Mouse (Mus musculus) C2C12 (cell line): ENCODE results near the gene Gm20388.

Source experiments
- CTCF ChIP-seq: IDR thresholded peaks from one replicate; pipeline ENCODE4 v1.5.1; 2011; ENCODE audit not compliant: control insufficient read depth, insufficient read depth, insufficient read length
- FOSL1 ChIP-seq: IDR thresholded peaks from one replicate; pipeline ENCODE4 v1.8.0; 2011; ENCODE audit warnings: mild to moderate bottlenecking, low read length; ENCODE audit not compliant: poor library complexity, insufficient read depth, severe bottlenecking

DNA sequence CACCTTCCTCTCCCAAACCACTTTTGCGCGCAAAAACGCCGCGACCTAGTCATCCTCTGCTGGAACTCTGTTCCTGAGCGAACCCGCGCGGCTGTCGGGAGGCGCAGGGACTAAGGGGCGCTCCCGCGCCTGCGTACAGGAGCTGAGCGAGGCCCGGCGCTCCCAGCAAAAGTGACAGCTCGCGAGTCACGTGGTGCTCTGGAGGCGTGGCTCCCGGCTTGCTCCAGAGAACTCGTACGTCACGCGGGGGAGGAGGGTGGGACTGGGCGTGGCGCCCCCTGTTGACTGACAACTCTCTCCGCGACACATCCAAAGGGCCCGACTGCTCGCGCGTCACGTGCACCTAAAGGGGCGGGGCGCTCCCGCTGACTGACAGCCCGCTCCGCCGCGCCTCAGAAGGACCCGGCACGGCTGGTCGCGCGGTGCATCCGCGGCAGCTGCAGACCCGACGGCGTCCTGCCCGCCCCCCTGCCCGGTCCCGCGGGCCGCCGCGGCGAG lies 203.2 kb downstream of the Gm20388 start, which contains the start of gene 6430548M08Rik:
- TF ChIP-seq FOSL1 (no peak), CTCF (no peak)
